Mouse (Mus musculus) myocyte (in vitro differentiated cells): ENCODE measurements around the gene Plgrkt.
"Not testable (repeated sequence)": the region's sequence is repeated elsewhere in the genome, so short reads cannot be mapped to it uniquely, and the experiment has no call there.

Experiments
- POLR2A ChIP-seq: IDR thresholded peaks from one replicate; pipeline ENCODE4 v1.6.1; 2011; ENCODE audit warnings: low read depth, mild to moderate bottlenecking, control low read depth, moderate library complexity; ENCODE audit not compliant: insufficient read length
- TCF12 ChIP-seq: IDR thresholded peaks from one replicate; pipeline ENCODE4 v1.6.1; 2011; ENCODE audit warnings: mild to moderate bottlenecking, control low read depth; ENCODE audit not compliant: poor library complexity, insufficient read depth, severe bottlenecking

- TF ChIP-seq TCF12, POLR2A: not testable (repeated sequence)
Observed at GRCm38 (mm10) chr19:29414917-29415316, 47.7 kb upstream of the Plgrkt start.
